Mouse (Mus musculus) embryonic facial prominence, embryonic 13.5 days (tissue): Measurements from ENCODE around the gene Siah2. TPM values are rescaled to one million over a fixed set of nuclear protein-coding genes. Genes with fewer than 3 reads are reported as not detected.

Source experiments
- polyA plus RNA-seq: library from polyadenylated mRNA; unstranded; fragments of >200 nt; fragmentation: Nextera tagmentation; extraction: Ambion mirVana; gene quantifications from 2 replicates; pipeline ENCODE4 v1.2.1, GENCODE M21; 2015

Gene Siah2
- polyA plus RNA-seq, 1 experiment from 2014 or later: 5.3 TPM

Other genes starting within 250 kb of the Siah2 start
- gene Eif2a, start 166.6 kb downstream of the Siah2 start, polyA plus RNA-seq: 56.5 and 59.1 TPM in 2 replicates
- gene Serp1, start 166.5 kb downstream of the Siah2 start, polyA plus RNA-seq: 153 and 161 TPM in 2 replicates
- 15.6 and 17.1 TPM in 2 replicates for gene Selenot, start 115.8 kb downstream of the Siah2 start, polyA plus RNA-seq
- 0.13 TPM in 1 of 2 replicates, not detected in the other for gene Erich6, start 55.2 kb downstream of the Siah2 start, polyA plus RNA-seq
- gene Mindy4b-ps, start 129.9 kb upstream of the Siah2 start, polyA plus RNA-seq: 0.47 TPM in 1 of 2 replicates, not detected in the other
- 1.8 and 2.7 TPM in 2 replicates for gene Clrn1, start 192.9 kb upstream of the Siah2 start, polyA plus RNA-seq